Mouse (Mus musculus): ENCODE results near the gene Rsph1. TPM values are rescaled to one million over a fixed set of nuclear protein-coding genes. Genes with fewer than 3 reads are reported as not detected.

Gene Rsph1
- total and polyA plus RNA-seq, 2 experiments from 2014 or later: 0.27 to 1.6 TPM

GRCm38 (mm10) chr17:31235915-31236314 lies 41.3 kb downstream of the Rsph1 start:
- DNase-seq (ENCODE audit: low spot score) (no peak), ATAC-seq (ENCODE audit: insufficient read depth, low read depth) (no peak)
- H3K9me3 ChIP-seq (replicated peaks; ENCODE audit: control insufficient read depth, low read length): no peaks in the 10 kb centered on the region
- no peak overlapping the region for H3K9ac ChIP-seq (replicated peaks; ENCODE audit: low read depth, low read length)
- WGBS: 82% methylated on average over 1 of the region's 1 CpGs
- no peaks in the 10 kb centered on the region for H3K4me1 ChIP-seq (ENCODE audit: control insufficient read depth, insufficient read depth)
- no peaks in the 10 kb centered on the region for H3K27me3 ChIP-seq (ENCODE audit: control insufficient read depth, insufficient read depth, low read length)
- H3K4me3 ChIP-seq (ENCODE audit: low read depth, low read length): no peak overlapping the region
- H3K27ac ChIP-seq (ENCODE audit: low read depth): no peak overlapping the region
- H3K36me3 ChIP-seq (replicated peaks; ENCODE audit: control insufficient read depth, insufficient read depth, low read length): no peaks in the 10 kb centered on the region
- no peak overlapping the region for H3K4me2 ChIP-seq (ENCODE audit: low read depth, low read length)
- no peak for TF ChIP-seq EP300 (IDR thresholded peaks at IDR 0.05; ENCODE audit: low read depth)
- peak; percentile 33 for TF ChIP-seq CTCF (IDR thresholded peaks at IDR 0.05; ENCODE audit: low read depth)

DNA sequence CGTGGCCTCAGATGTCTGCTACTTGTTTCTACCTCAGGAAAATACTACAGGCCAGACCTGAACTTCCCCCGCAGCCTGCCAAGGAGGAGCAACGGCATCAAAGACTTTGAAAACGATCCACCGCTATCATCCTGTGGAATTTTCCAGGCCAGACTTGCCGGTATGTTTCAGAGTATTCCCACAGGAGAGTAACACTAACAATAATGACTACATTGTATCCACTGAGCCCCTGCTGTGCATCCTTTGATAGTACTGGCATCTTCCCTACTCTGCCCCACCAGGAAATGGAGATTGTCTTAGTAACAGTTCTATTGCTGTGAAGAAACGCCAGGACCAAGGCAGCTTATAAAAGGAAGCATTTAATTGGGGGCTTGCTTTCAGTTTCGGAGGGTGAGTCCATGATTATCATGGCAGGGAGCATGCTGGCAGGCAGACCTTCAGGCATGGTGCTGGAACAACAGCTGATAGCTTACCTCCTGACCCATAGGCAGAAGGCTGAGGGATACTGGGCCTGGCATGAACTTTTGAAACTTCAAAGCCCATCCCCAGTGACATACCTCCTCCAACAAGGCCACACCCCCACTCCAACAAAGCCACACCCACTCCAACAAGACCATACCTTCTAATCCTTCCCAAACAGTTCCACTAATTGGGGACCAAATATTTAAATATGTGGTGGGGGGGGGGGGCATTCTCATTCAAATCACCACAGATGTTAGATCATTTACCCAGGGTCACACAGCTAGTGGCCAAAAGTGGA lies 44.8 kb downstream of the Rsph1 start:
- DNase-seq (ENCODE audit: low spot score) (no peak), ATAC-seq (ENCODE audit: insufficient read depth, low read depth) (no peak)
- Histone ChIP-seq H3K9me3 (replicated peaks; ENCODE audit: control insufficient read depth, low read length) (no peaks in the 10 kb centered on the region), H3K4me1 (ENCODE audit: control insufficient read depth, insufficient read depth) (no peaks in the 10 kb centered on the region), H3K9ac (replicated peaks; ENCODE audit: low read depth, low read length) (no peak overlapping the region), H3K4me3 (ENCODE audit: low read depth, low read length) (no peak overlapping the region), H3K36me3 (replicated peaks; ENCODE audit: control insufficient read depth, insufficient read depth, low read length) (no peaks in the 10 kb centered on the region), H3K4me2 (ENCODE audit: low read depth, low read length) (no peak overlapping the region), H3K27me3 (ENCODE audit: control insufficient read depth, insufficient read depth, low read length) (no peaks in the 10 kb centered on the region), H3K27ac (ENCODE audit: low read depth) (no peak overlapping the region)
- 33% methylated on average over 8 of the region's 8 CpGs for WGBS
- TF ChIP-seq CTCF (IDR thresholded peaks at IDR 0.05; ENCODE audit: low read depth) (no peak), EP300 (IDR thresholded peaks at IDR 0.05; ENCODE audit: low read depth) (no peak)

DNA sequence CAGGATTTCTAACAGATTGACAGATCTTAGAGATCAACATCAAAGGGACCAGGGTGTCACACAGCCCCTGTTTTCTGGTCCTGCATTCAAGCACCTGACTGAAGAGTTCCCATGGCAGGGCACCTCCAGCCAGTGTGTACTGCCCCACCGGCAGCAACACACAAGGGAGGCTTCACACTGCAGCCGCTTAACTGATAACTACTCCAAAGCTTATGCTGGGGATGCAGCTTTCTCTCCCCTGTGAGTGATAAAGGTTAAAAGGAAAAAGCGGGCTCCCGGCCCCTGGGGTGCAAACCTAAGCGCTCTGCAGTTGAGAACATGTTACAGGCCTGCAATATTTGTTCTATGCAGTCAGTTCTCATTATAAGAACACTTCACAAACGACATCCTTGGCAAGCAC lies 45.4 kb downstream of the Rsph1 start:
- no peaks in the 10 kb centered on the region for H3K4me1 ChIP-seq (ENCODE audit: control insufficient read depth, insufficient read depth)
- H3K9ac ChIP-seq (replicated peaks; ENCODE audit: low read depth, low read length): no peak overlapping the region
- no peak overlapping the region for H3K4me3 ChIP-seq (ENCODE audit: low read depth, low read length)
- no peaks in the 10 kb centered on the region for H3K9me3 ChIP-seq (replicated peaks; ENCODE audit: control insufficient read depth, low read length)
- 30% methylated on average over 6 of the region's 6 CpGs for WGBS
- no peaks in the 10 kb centered on the region for H3K36me3 ChIP-seq (replicated peaks; ENCODE audit: control insufficient read depth, insufficient read depth, low read length)
- DNase-seq (ENCODE audit: low spot score) (no peak), ATAC-seq (ENCODE audit: insufficient read depth, low read depth) (no peak)
- H3K4me2 ChIP-seq (ENCODE audit: low read depth, low read length): no peak overlapping the region
- H3K27me3 ChIP-seq (ENCODE audit: control insufficient read depth, insufficient read depth, low read length): no peaks in the 10 kb centered on the region
- no peak for TF ChIP-seq EP300 (IDR thresholded peaks at IDR 0.05; ENCODE audit: low read depth)
- no peak overlapping the region for H3K27ac ChIP-seq (ENCODE audit: low read depth)

- 61% methylated on average over 7 of the region's 7 CpGs for WGBS
- ATAC-seq (ENCODE audit: insufficient read depth, low read depth): no peak
- H3K4me2 ChIP-seq (ENCODE audit: low read depth, low read length): no peak overlapping the region
Observed at GRCm38 (mm10) chr17:31226931-31227330, 50.3 kb downstream of the Rsph1 start.

GRCm38 (mm10) chr17:31226368-31226767 lies 50.8 kb downstream of the Rsph1 start:
- no peaks in the 10 kb centered on the region for H3K4me1 ChIP-seq (ENCODE audit: control insufficient read depth, insufficient read depth)
- no peaks in the 10 kb centered on the region for H3K36me3 ChIP-seq (replicated peaks; ENCODE audit: control insufficient read depth, insufficient read depth, low read length)
- no peaks in the 10 kb centered on the region for H3K9me3 ChIP-seq (replicated peaks; ENCODE audit: control insufficient read depth, low read length)
- DNase-seq (ENCODE audit: low spot score) (no peak), ATAC-seq (ENCODE audit: insufficient read depth, low read depth) (no peak)
- H3K27me3 ChIP-seq (ENCODE audit: control insufficient read depth, insufficient read depth, low read length): no peaks in the 10 kb centered on the region
- H3K27ac ChIP-seq (ENCODE audit: low read depth): no peak overlapping the region
- H3K4me2 ChIP-seq (ENCODE audit: low read depth, low read length): no peak overlapping the region
- H3K9ac ChIP-seq (replicated peaks; ENCODE audit: low read depth, low read length): no peak overlapping the region
- H3K4me3 ChIP-seq (ENCODE audit: low read depth, low read length): no peak overlapping the region
- no peak for TF ChIP-seq EP300 (IDR thresholded peaks at IDR 0.05; ENCODE audit: low read depth)
- no peak for TF ChIP-seq CTCF (IDR thresholded peaks at IDR 0.05; ENCODE audit: low read depth)
- WGBS: 41% methylated on average over 3 of the region's 3 CpGs

More at GRCm38 (mm10) chr17:31226931-31227330, 50.3 kb downstream of the Rsph1 start:
- Histone ChIP-seq H3K9me3 (replicated peaks; ENCODE audit: control insufficient read depth, low read length) (no peaks in the 10 kb centered on the region), H3K4me3 (ENCODE audit: low read depth, low read length) (no peak overlapping the region), H3K27me3 (ENCODE audit: control insufficient read depth, insufficient read depth, low read length) (no peaks in the 10 kb centered on the region), H3K36me3 (replicated peaks; ENCODE audit: control insufficient read depth, insufficient read depth, low read length) (no peaks in the 10 kb centered on the region), H3K4me1 (ENCODE audit: control insufficient read depth, insufficient read depth) (no peaks in the 10 kb centered on the region), H3K9ac (replicated peaks; ENCODE audit: low read depth, low read length) (no peak overlapping the region), H3K27ac (ENCODE audit: low read depth) (no peak overlapping the region)
- no peak for TF ChIP-seq CTCF (IDR thresholded peaks at IDR 0.05; ENCODE audit: low read depth)
- TF ChIP-seq EP300 (IDR thresholded peaks at IDR 0.05; ENCODE audit: low read depth): no peak
- no peak for DNase-seq (ENCODE audit: low spot score)

DNA sequence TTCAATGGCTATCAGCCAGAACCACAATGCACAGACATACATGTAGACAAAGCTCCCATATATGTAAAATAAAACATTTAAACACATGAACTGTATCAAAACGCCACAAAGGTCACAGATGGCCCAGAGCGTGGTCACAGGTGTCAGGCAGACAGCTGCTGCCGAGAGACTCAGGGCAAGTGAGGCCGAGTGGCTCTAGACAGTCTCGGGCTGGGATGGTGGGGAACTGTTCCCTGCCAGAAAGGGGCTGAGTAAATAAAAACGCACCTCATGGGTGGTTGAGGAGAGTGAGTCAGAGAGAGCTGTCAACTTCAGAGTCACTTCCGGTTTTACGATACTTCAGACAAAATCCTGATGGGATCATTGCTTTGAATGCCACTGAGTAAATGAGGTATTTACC lies 52.6 kb downstream of the Rsph1 start:
- Histone ChIP-seq H3K36me3 (replicated peaks; ENCODE audit: control insufficient read depth, insufficient read depth, low read length) (no peaks in the 10 kb centered on the region), H3K4me2 (ENCODE audit: low read depth, low read length) (no peak overlapping the region), H3K27me3 (ENCODE audit: control insufficient read depth, insufficient read depth, low read length) (no peaks in the 10 kb centered on the region), H3K9ac (replicated peaks; ENCODE audit: low read depth, low read length) (no peak overlapping the region), H3K9me3 (replicated peaks; ENCODE audit: control insufficient read depth, low read length) (no peaks in the 10 kb centered on the region), H3K27ac (ENCODE audit: low read depth) (no peak overlapping the region), H3K4me3 (ENCODE audit: low read depth, low read length) (no peak overlapping the region), H3K4me1 (ENCODE audit: control insufficient read depth, insufficient read depth) (no peaks in the 10 kb centered on the region)
- WGBS: 78% methylated on average over 8 of the region's 8 CpGs
- TF ChIP-seq CTCF (IDR thresholded peaks at IDR 0.05; ENCODE audit: low read depth): no peak
- no peak for TF ChIP-seq EP300 (IDR thresholded peaks at IDR 0.05; ENCODE audit: low read depth)
- DNase-seq (ENCODE audit: low spot score) (no peak), ATAC-seq (ENCODE audit: insufficient read depth, low read depth) (no peak)
